Mouse (Mus musculus): ENCODE measurements around the gene H2-Q10. TPM values are rescaled to one million over a fixed set of nuclear protein-coding genes. Genes with fewer than 3 reads are reported as not detected.
"Not testable (repeated sequence)": the region's sequence is repeated elsewhere in the genome, so short reads cannot be mapped to it uniquely, and the experiment has no call there.

Gene H2-Q10
- under 1 TPM in 1 of 2 experiments, not detected in 1; 0.27 TPM for total RNA-seq (2021)

DNA sequence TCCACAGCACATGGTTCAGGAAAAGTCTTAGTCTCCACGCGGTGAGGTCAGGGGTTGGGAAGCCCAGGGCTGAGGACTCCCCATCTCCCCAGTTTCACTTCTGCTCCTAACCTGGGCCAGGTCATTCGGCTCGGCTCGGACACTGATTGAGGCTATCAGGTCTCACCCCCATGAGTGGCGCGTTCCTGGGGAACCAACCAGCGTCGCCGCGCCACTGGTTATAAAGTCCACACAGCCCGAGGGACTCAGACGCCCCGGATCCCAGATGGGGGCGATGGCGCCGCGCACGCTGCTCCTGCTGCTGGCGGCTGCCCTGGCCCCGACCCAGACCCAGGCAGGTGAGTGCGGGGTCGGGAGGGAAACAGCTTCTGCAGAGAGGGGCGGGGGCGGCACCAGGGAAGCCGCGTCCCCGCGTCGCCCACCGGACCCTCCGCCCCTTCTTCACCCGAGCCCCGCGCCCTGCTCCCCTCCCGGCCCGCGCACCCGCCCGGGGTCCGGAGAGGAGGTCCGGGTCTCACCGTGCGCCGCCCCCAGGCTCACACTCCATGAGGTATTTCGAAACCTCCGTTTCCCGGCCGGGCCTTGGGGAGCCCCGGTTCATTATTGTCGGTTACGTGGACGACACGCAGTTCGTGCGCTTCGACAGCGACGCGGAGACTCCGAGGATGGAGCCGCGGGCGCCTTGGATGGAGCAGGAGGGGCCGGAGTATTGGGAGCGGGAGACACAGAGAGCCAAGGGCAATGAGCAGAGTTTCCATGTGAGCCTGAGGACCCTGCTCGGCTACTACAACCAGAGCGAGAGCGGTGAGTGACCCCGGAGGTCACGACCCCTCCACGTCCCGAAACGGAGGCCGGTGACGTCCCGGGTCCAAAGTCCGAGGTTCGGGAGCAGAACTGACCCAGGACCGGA lies at the start of gene H2-Q10:
H2-Q10 (plus strand) TSS at position 248 of the 910 bp plus-strand sequence.
- intact Hi-C loops (cut with DNase I), result no loop called here
- no peak for DNase-seq (ENCODE audit: low spot score in 2 of 2)

DNA sequence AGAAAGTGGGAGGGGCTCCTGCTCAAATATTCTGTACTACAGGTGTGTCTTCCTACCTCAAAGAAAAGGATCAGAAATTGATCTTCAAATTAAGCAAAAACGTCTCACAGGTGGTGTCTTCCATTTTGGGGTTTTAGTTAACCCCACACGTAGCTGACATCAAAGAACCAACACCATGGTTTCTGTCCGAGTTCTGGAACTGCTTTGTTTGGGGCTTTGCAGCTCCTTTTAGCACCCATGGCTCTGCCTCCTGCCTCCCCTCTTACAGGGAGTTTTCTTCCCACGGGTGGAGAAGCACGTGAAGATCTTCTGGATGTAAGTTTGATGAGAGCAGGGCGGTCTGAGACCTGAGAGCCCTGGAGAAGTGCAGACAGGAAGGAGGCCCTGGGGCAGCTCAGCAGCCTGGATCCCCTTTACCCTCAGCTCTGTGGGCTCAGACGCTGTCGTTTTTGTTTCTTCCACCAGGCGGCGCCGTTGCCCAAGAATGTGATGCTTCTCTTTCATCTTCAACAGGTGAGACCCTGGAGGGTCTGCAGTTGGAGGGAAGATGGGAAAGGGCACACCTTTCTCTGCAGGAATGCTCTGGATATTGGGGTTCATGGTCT lies 49.6 kb upstream of the H2-Q10 start:
- intact Hi-C loops (cut with DNase I); DNase-seq (ENCODE audit: low spot score in 2 of 2): not testable (repeated sequence)

DNA sequence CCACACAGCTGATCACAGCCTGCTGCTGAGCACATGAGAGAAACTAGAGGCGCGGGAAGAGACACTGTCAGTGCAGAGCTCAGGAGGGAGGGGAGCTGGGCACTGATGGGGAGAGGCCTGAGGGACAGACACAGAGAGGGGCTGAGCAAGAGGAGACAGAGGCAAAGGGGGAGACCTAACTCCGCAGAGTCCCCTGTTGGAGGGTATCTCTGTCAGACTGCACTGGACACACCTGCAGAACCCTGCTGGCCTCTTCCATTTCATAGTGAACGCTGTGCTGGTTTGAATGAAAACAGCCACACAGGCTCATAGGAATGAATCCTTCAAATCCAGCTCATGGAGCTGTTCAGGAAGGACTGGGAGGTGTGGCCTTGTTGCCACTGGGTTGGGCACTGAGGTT lies 48.6 kb upstream of the H2-Q10 start:
- DNase-seq (ENCODE audit: low spot score in 2 of 2); intact Hi-C loops (cut with DNase I): not testable (repeated sequence)

DNA sequence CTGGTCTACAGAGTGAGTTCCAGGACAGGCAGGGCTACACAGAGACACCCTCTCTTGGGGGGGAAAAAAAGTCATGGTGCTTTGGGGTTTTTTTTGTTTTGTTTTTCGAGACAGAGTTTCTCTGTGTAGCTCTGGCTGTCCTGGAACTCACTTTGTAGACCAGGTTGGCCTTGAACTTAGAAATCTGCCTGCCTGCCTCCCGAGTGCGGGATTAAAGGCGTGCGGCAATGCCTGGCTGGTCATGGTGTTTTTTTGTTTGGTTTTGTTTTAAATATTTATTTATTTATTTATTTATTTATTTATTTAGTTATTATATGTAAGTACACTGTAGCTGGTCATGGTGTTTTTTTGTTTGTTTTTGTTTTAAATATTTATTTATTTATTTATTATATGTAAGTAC lies 47.5 kb upstream of the H2-Q10 start:
- DNase-seq (ENCODE audit: low spot score in 2 of 2); intact Hi-C loops (cut with DNase I): not testable (repeated sequence)

DNA sequence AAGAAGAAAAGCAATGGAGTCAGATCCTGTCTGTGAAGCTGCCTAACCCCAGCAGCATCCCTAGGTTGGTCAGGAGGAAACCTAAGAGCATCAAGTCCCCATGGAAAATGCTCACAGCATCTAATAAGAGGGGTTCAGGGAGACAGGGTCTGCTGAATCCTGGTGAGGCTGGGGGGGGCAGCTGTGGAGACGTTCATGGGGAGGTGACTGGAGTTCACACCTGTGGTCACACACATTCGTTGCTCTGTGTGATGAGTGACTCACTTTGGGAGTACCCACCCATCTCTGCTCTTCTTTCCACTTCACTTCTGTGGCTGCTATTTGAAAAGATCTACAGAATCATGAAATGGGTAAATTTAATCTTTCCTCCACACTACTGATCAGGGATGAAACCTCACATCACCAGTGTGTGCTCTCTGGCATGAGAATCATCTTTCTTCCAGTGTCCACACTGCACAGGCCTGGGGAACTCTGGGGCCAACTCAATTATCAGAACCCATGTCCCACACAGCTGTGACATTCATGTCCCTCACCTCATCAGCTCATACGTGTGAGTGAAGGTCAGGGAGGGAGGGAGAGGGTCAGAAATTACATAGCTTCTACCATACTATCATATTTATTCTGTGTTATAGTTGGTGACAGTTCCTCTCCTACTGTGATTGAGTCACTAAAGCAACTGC lies 46.6 kb upstream of the H2-Q10 start:
- DNase-seq (ENCODE audit: low spot score in 2 of 2); intact Hi-C loops (cut with DNase I): not testable (repeated sequence)

DNA sequence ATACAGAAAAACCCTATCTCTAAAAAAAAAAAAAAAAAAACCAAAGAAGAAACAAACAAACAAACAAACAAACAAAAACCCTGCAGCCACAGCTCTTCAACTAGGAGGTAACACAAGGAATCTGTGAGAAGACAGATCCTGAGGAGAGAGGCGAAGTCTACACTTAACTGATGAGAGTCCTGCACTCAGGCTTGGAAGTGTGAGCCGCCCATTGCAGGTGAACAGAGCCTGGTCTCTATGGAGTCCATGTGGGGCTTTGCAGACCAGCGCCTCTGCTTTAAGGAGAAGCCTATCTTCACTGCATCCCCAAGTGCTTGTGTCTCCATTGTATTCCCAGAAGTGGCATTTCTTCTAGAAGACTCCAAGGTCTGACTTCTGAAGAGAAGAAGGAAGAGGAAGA lies 45.8 kb upstream of the H2-Q10 start:
- intact Hi-C loops (cut with DNase I); DNase-seq (ENCODE audit: low spot score in 2 of 2): not testable (repeated sequence)

DNA sequence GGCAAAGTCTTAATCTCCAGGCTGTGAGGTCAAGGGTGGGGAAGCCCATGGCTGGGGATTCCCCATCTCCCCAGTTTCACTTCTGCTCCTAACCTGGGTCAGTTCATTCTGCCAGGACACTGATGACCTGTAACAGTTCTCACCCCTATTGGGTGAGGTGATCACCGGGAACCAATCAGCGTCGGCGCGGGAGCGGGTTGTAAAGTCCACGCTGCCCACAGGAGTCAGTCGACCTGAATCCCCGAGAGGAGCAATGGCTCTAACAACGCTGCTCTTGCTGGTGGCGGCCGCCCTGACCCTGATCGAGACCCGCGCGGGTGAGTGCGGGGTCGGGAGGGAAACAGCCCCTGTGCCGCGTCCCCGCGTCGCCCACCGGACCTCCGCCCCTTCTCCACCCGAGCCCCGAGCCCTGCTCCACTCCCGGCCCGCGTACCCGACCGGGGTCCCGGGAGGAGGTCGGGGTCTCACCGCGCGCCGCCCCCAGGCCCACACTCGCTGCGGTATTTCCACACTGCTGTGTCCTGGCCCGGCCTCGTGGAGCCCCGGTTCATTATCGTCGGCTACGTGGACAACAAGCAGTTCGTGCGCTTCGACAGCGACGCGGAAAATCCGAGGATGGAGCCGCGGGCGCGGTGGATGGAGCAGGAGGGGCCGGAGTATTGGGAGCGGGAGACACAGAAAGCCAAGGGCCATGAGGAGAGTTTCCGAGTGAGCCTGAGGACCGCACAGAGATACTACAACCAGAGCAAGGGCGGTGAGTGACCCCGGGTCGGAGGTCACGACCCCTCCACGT lies 45.1 kb upstream of the H2-Q10 start, which contains the start of gene H2-Q6:
H2-Q6 (plus strand) TSS at position 227 of the 793 bp plus-strand sequence.
- DNase-seq (ENCODE audit: low spot score in 2 of 2); intact Hi-C loops (cut with DNase I): not testable (repeated sequence)

DNA sequence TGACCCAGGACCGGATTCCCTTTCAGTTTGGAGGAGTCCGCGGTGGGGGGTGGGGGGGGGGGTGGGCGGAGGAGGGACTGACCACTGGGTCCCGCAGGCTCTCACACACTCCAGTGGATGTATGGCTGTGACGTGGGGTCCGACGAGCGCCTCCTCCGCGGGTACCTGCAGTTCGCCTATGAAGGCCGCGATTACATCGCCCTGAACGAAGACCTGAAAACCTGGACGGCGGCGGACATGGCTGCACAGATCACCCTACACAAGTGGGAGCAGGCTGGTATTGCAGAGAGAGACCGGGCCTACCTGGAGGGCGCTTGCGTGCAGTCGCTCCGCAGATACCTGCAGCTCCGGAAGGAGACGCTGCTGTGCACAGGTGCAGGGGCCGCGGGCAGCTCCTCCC lies 44.4 kb upstream of the H2-Q10 start:
- intact Hi-C loops (cut with DNase I), result not testable (repeated sequence)

DNA sequence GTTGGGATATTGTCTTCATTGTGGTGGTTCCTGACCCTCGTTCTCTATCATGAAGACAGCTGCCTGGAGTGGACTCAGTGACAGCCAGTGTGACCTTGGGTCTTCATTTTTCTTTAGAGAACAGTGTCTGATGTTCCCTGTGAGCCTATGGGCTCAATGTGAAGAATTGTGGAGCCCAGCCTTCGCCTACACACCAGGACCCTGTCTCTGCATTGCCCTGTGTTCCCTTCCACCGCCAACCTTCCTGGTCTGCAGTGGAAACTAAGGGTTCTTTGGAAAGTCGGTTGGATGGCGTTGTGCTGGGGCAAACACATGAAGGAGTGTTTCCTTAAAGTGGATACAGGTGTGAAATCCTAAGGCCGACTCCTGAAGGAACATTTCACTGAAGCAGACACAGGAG lies 41.0 kb upstream of the H2-Q10 start:
- intact Hi-C loops (cut with DNase I); DNase-seq (ENCODE audit: low spot score in 2 of 2): not testable (repeated sequence)

More for the DNA sequence above, 44.4 kb upstream of the H2-Q10 start:
- not testable (repeated sequence) for DNase-seq (ENCODE audit: low spot score in 2 of 2)

DNA sequence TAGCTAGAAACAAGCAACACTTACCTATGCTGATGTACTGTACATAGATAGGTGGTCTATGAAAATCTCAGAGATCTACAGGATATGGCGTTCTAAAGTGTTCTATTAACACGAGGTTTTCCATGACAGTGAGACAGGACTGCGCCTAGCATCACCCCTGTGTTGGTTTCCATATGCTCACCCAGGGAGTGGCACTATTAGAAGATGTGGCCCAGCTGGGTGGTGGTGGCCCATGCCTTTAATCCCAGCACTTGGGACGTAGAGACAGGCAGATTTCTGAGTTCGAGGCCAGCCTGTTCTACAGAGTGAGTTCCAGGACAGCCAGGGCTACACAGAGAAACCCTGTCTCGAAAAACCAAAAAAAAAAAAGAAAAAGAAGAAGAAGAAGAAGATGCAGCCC lies 39.2 kb upstream of the H2-Q10 start:
- DNase-seq (ENCODE audit: low spot score in 2 of 2); intact Hi-C loops (cut with DNase I): not testable (repeated sequence)

DNA sequence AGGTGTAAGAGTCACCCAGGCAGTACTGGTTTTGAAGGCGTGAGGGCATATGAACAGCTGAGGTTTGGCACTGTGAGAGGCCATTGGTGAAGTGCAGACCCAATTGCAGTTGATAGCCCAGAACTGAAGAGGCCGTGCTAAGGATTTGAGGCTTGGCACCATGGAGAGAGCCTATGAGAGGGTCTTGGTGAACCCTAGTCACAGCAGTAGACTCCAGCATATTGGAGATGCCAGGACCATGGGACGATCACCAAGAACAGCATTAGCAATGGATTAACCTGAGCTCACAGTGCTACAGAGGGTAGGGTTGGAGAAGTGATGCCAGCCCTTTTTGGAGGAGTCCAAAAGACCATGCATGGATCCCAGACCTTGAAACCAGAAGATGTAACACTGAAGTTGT lies 37.7 kb upstream of the H2-Q10 start:
- intact Hi-C loops (cut with DNase I); DNase-seq (ENCODE audit: low spot score in 2 of 2): not testable (repeated sequence)

DNA sequence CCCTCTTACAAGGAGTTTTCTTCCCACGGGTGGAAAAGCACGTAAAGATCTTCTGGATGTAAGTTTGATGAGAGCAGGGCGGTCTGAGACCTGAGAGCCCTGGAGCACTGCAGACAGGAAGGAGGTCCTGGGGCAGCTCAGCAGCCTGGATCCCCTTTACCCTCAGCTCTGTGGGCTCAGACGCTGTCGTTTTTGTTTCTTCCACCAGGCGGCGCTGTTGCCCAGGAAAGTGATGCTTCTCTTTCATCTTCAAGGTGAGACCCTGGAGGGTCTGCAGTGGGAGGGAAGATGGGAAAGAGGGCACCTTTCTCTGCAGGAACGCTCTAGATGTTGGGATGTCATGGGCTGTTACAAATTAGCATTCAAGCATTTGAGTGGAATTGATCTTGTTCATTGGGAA lies 35.1 kb upstream of the H2-Q10 start:
- DNase-seq (ENCODE audit: low spot score in 2 of 2); intact Hi-C loops (cut with DNase I): not testable (repeated sequence)

DNA sequence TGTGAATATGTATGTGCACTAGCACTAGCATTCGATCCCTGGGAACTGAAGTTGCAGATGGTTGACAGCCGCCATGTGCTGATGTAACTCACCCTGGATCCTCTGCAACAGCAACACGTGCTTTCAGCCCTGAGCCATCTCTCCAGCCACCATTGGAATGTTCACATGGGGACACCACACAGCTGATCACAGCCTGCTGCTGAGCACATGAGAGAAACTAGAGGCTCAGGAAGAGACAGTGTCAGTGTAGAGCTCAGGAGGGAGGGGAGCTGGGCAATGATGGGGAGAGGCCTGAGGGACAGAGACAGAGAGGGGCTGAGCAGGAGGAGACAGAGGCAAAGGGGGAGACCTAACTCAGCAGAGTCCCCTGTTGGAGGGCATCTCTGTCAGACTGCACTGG lies 34.3 kb upstream of the H2-Q10 start:
- intact Hi-C loops (cut with DNase I); DNase-seq (ENCODE audit: low spot score in 2 of 2): not testable (repeated sequence)

DNA sequence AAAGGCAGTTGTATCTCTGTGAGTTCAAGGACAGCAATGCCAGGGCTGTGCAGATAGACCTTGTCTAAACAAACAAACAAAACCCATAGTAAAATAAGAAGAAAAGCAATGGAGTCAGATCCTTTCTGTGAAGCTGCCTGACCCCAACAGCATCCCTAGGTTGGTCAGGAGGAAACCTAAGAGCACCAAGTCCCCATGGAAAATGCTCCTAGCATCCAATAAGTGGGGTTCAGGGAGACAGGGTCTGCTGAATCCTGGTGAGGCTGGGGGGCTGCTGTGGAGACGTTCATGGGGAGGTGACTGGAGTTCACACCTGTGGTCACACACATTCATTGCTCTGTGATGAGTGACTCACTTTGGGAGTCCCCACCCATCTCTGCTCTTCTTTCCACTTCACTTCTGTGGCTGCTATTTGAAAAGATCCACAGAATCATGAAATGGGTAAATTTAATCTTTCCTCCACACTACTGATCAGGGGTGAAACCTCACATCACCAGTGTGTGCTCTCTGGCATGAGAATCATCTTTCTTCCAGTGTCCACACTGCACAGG lies 32.4 kb upstream of the H2-Q10 start:
- DNase-seq (ENCODE audit: low spot score in 2 of 2); intact Hi-C loops (cut with DNase I): not testable (repeated sequence)

DNA sequence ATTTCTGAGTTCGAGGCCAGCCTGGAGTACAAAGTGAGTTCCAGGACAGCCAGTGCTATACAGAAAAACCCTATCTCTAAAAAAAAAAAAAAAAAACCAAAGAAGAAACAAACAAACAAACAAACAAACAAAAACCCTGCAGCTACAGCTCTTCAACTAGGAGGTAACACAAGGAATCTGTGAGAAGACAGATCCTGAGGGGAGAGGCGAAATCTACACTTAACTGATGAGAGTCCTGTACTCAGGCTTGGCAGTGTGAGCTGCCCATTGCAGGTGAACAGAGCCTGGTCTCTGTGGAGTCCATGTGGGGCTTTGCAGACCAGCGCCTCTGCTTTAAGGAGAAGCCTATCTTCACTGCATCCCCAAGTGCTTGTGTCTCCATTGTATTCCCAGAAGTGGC lies 31.5 kb upstream of the H2-Q10 start:
- intact Hi-C loops (cut with DNase I); DNase-seq (ENCODE audit: low spot score in 2 of 2): not testable (repeated sequence)

DNA sequence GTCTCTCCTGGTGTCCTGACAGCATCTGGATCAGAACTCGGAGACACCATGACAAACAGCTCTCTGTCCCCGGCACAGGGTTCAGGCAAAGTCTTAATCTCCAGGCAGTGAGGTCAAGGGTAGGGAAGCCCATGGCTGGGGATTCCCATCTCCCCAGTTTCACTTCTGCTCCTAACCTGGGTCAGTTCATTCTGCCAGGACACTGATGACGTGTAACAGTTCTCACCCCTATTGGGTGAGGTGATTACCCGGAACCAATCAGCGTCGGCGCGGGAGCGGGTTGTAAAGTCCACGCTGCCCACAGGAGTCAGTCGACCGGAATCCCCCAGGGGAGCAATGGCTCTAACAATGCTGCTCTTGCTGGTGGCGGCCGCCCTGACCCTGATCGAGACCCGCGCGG lies 31.0 kb upstream of the H2-Q10 start, which contains the start of gene H2-Q7:
H2-Q7 (plus strand) TSS at position 271 of the 400 bp plus-strand sequence.
- DNase-seq (ENCODE audit: low spot score in 2 of 2), result peak; percentile 32 to 43
- intact Hi-C loops (cut with DNase I), result not testable (repeated sequence)

DNA sequence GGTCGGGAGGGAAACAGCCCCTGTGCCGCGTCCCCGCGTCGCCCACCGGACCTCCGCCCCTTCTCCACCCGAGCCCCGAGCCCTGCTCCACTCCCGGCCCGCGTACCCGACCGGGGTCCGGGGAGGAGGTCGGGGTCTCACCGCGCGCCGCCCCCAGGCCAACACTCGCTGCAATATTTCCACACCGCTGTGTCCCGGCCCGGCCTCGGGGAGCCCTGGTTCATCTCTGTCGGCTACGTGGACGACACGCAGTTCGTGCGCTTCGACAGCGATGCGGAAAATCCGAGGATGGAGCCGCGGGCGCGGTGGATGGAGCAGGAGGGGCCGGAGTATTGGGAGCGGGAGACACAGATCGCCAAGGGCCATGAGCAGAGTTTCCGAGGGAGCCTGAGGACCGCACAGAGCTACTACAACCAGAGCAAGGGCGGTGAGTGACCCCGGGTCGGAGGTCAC lies 30.6 kb upstream of the H2-Q10 start:
- intact Hi-C loops (cut with DNase I); DNase-seq (ENCODE audit: low spot score in 2 of 2): not testable (repeated sequence)

DNA sequence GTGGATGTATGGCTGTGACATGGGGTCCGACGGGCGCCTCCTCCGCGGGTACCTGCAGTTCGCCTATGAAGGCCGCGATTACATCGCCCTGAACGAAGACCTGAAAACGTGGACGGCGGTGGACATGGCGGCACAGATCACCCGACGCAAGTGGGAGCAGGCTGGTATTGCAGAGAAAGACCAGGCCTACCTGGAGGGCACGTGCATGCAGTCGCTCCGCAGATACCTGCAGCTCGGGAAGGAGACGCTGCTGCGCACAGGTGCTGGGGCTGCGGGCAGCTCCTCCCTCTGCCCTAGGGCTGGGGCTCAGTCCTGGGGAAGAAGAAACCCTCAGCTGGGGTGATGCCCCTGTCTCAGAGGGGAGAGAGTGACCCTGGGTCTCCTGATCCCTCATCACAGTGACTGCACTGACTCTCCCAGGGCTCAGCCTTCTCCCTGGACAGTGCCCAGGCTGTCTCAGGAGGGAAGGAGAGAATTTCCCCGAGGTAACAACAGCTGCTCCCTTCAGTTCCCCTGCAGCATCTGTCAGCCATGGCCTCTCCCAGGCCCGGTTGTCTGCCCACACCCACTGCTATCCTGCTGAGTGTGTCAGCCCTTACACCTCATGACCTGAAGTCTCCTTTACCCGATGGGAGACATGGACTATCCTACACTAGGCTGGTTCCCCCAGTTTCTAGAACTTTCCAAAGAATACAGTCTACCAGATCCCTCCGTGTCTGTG lies 29.8 kb upstream of the H2-Q10 start:
- intact Hi-C loops (cut with DNase I); DNase-seq (ENCODE audit: low spot score in 2 of 2): not testable (repeated sequence)

All from left cerebral cortex, postnatal 36 days (tissue).